Mouse (Mus musculus) heart, adult 2 months (tissue): ENCODE data around the gene Rab24.

Experiments
- CTCF ChIP-seq: fragments of 200-600 bp; IDR thresholded peaks from 2 replicates; pipeline ENCODE4 v1.8.1; 2022; ENCODE audit warnings: antibody characterized with exemption, mild to moderate bottlenecking, moderate library complexity
- EP300 ChIP-seq: fragments of 200-500 bp; IDR thresholded peaks from 2 replicates; pipeline ENCODE4 v1.6.1; 2011; ENCODE audit warnings: low read depth, low read length, control low read depth; ENCODE audit not compliant: insufficient read depth
- POLR2A ChIP-seq: fragments of 200-500 bp; IDR thresholded peaks from 2 replicates; pipeline ENCODE4 v1.6.1; 2011; ENCODE audit warnings: mild to moderate bottlenecking, low read depth, low read length, control low read depth; ENCODE audit not compliant: insufficient read depth

- TF ChIP-seq EP300 (no peak), POLR2A (no peak), CTCF (no peak)
Measured at GRCm38 (mm10) chr13:55328171-55328570, 6.4 kb upstream of the Rab24 start.
